Mouse (Mus musculus) hindbrain, embryonic 10.5 days (tissue): ENCODE results near the gene Invs. TPM values are rescaled to one million over a fixed set of nuclear protein-coding genes. Genes with fewer than 3 reads are reported as not detected.

Experiments used
- DNase-seq: peaks from one replicate; pipeline ENCODE4 v3.0.0-alpha.2; 2017; ENCODE audit warnings: low spot score
- H3K27ac ChIP-seq: fragments of 300-500 bp; sonication (generic); 2 replicates; pipeline ENCODE4 v1.5.1; 2016; ENCODE audit warnings: mild to moderate bottlenecking, moderate library complexity
- H3K27me3 ChIP-seq: fragments of 300-500 bp; sonication (generic); 2 replicates; pipeline ENCODE4 v1.6.1; 2016; ENCODE audit warnings: mild to moderate bottlenecking; ENCODE audit not compliant: poor library complexity, insufficient read depth, severe bottlenecking
- H3K36me3 ChIP-seq: fragments of 300-500 bp; sonication (generic); 2 replicates; pipeline ENCODE4 v1.6.1; 2016; ENCODE audit warnings: mild to moderate bottlenecking, moderate library complexity
- H3K4me1 ChIP-seq: fragments of 300-500 bp; sonication (generic); replicated peaks from 2 replicates; pipeline ENCODE4 v1.6.1; 2016; ENCODE audit warnings: mild to moderate bottlenecking
- H3K4me3 ChIP-seq: fragments of 300-500 bp; sonication (generic); 2 replicates; pipeline ENCODE4 v1.5.1; 2016; ENCODE audit warnings: mild to moderate bottlenecking, moderate library complexity
- H3K9me3 ChIP-seq: fragments of 300-500 bp; sonication (generic); 2 replicates; pipeline ENCODE4 v1.6.1; 2016; ENCODE audit warnings: mild to moderate bottlenecking, moderate library complexity
- WGBS: fragments of 180-500 bp; shearing (Covaris S2); methylation state at CpG from one replicate; pipeline ENCODE4 v1.1.7; 2016; 5-methylcytosine and 5-hydroxymethylcytosine counted together
- polyA plus RNA-seq: library from polyadenylated mRNA; unstranded; fragments of >200 nt; fragmentation: Nextera tagmentation; extraction: Ambion mirVana; gene quantifications from 2 replicates; pipeline ENCODE4 v1.2.1, GENCODE M21; 2016

Invs gene
- polyA plus RNA-seq, 1 experiment from 2014 or later, result 8.7 TPM

DNA sequence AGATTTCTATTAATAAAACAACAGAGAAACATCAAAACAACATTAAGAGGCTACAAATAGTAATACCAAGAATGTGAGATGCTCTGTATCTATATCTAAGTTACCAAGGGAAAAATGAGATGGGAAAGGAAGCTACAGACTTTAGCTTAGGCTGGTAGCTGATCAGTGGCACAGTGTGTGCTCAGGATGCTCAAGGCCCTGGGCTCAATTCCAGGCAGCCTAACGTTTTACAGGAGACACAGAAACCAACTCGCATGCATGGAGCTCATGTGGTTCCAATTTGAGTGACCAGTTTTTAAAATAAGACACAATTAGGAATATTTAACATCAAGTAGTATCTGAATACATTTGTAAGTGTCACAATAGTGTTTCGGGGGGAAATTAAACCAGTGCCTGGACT, 3.8 kb upstream of the Invs start:
- 87% methylated on average over 3 of the region's 3 CpGs for WGBS
- Histone ChIP-seq H3K36me3 (peaks cover 7% of the 10 kb centered on the region; the same call in 1 of the 2 replicates), H3K27ac (no peak overlapping the region), H3K27me3 (no peaks in the 10 kb centered on the region), H3K4me1 (peaks cover 28% of the 10 kb centered on the region), H3K9me3 (no peaks in the 10 kb centered on the region), H3K4me3 (no peak overlapping the region)
- DNase-seq, result no peak

DNA sequence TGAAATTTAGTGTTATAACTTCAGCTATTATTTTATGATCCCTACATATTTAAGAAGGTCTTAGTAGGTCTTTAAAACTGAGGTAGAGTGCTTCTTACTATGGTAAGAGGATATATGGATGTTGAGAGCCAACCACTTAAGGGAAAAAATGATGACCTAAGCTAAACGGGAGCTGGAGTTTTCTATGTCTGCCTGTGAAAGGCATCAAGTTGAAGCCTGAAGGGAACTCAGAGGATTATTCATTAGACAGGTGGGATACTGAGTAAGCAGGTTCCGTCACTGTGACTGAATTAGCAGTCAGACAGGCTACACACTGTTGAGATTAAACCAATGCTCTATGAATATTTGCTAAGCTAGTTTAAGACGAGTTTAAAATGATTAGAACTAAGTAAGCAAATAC, 2.5 kb upstream of the Invs start:
- H3K27ac ChIP-seq, result no peak overlapping the region
- no peaks in the 10 kb centered on the region for H3K9me3 ChIP-seq
- H3K36me3 ChIP-seq, result peaks cover 7% of the 10 kb centered on the region; the same call in 1 of the 2 replicates
- peaks cover 24% of the 10 kb centered on the region for H3K4me1 ChIP-seq
- H3K4me3 ChIP-seq, result no peak overlapping the region
- no peaks in the 10 kb centered on the region for H3K27me3 ChIP-seq
- 88% methylated on average over 3 of the region's 3 CpGs for WGBS
- DNase-seq, result no peak

DNA sequence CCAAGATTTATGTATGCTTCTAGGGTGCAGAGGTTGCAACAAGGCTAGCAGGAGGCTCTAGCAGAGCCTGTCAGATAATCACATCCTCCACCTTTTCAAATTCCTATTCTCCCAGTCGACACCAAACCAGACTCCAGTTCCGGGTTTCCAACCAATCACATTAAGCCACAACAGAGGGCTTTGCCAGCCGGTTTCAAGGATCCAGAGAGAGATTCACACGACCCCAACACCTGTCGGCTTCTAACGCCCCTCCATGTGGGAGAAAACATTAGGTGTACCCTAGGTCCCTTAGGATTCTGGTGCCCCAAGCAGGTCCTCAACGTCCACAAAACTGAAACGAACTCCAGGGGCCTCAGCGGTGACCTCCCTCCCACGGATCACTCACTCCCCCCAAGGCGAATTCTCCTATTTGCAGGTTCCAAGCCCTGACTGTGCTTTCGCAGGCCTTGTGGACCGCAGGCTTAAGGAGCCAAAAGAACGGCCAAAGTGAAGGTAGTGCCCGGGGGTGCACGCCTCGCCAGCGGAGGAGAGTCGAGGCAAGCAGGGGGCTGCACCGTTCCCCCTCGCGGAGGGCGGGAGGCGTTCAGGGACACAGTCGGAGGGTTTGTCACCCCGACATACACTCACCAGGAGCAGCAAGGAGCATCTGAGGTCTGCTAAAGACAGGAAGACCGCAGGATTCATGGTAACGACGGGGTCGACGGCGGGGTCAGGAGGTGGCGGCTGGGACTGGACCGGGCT, 633 bp upstream of the Invs start:
- Histone ChIP-seq H3K9me3 (no peaks in the 10 kb centered on the region), H3K36me3 (peaks cover 6% of the 10 kb centered on the region; the same call in 1 of the 2 replicates), H3K27me3 (no peaks in the 10 kb centered on the region), H3K27ac (peak overlapping the region; percentile 97), H3K4me1 (peaks cover 21% of the 10 kb centered on the region), H3K4me3 (peak overlapping the region; percentile 98)
- whole genome bisulfite sequencing, result under 1% methylated on average over 34 of the region's 34 CpGs
- DNase-seq, result no peak

DNA sequence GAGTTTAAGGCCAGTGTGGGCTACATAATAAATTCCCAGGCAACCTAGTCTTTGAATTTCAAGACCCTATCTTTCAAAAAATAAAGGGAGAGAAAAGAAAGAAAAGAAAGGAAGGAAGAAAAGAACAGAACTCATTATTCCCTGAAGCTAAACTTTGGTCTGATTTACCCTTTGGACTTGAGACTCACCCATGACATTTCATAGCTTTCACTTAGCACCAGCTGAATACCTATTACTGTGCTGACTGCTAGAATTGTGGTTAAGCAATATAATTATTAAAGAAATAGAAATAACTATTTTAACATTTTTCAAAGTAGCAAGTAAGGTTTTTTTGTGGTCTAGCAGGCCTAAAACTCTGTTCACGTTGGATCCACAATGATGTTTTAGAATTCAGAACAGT, 1.6 kb downstream of the Invs start:
- Histone ChIP-seq H3K27ac (no peak overlapping the region), H3K9me3 (no peaks in the 10 kb centered on the region), H3K4me1 (peaks cover 21% of the 10 kb centered on the region), H3K27me3 (no peaks in the 10 kb centered on the region), H3K4me3 (no peak overlapping the region), H3K36me3 (no peaks in the 10 kb centered on the region)
- DNase-seq, result no peak
- WGBS, result 96% methylated on average over 1 of the region's 1 CpGs

DNA sequence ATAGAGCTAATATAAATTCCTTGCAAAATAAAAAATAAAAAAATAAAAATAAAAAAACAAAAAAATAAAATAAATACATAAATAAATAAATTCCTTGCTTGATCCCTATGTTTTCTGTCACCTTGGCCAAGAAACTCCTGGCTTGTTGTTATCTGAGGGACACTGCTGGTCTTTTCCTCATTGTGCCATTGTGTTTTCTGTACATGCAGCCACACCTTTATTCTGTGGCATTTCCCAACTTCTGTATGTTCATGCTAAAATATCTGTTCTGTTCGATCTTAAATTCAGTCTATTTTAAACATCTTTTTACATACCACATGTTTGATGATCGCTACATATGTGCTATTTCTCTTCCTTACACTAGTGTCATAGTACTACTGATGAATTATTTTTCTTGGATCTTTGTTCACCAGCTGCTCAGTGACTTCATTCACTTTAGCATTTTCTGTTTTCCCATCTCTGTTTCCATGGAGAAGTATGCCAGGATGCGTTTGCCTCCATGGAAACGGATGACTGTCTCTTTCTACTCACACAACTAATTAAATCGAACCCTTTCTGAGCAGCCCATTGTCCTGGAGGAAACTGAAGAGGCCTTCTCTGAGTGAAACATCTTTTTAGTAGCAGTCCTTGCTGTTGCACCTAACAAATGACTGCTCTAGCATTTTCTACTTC, 7.7 kb downstream of the Invs start:
- DNase-seq, result peak; percentile 45
- peaks cover 19% of the 10 kb centered on the region for H3K4me1 ChIP-seq
- H3K27me3 ChIP-seq, result no peaks in the 10 kb centered on the region
- no peak overlapping the region for H3K4me3 ChIP-seq
- H3K36me3 ChIP-seq, result peaks cover 10% of the 10 kb centered on the region
- peaks cover 2% of the 10 kb centered on the region; the same call in 1 of the 2 replicates for H3K9me3 ChIP-seq
- WGBS, result 47% methylated on average over 5 of the region's 5 CpGs
- H3K27ac ChIP-seq, result peak overlapping the region; percentile 69

DNA sequence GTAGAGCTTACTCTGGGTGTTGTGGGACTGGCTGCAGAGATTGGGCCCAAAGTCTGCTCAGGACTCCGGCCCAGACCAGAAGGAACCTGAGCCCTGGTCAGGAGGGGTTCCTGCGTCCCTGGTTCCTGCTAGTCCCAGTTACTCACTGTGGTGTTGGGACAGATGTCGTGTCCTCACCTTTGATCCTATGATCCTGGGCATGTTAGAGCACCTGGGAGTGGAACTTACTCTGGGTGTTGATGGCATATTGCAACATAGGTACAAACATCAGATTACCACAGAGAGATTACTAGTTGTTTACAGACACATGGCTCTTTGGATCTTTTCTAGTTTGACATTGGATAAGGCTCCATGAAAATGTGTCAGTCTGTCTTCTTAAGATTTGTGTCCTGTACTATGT, 35.3 kb downstream of the Invs start:
- H3K4me3 ChIP-seq, result no peak overlapping the region
- no peaks in the 10 kb centered on the region for H3K9me3 ChIP-seq
- peaks cover 5% of the 10 kb centered on the region; the same call in 1 of the 2 replicates for H3K36me3 ChIP-seq
- 88% methylated on average over 3 of the region's 3 CpGs for WGBS
- DNase-seq, result no peak
- no peaks in the 10 kb centered on the region for H3K4me1 ChIP-seq
- no peaks in the 10 kb centered on the region for H3K27me3 ChIP-seq
- H3K27ac ChIP-seq, result no peak overlapping the region

DNA sequence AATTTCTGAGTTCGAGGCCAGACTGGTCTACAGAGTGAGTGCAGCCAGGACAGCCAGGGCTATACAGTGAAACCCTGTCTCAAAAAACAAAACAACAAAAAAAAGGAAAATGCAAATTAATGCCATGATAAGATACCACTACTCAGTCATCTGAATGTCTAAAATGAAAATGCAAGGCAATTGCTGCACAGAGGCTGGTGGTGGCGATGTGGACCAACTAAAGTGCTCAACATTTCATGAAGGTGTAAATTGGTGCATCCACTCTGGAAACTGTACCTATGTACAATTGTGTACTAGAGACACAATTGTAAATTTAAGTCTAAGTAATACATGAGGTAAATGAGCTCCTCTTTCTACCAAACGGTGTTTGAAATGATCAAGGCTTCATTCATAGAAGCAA, 36.5 kb downstream of the Invs start:
- H3K4me3 ChIP-seq, result no peak overlapping the region
- no peaks in the 10 kb centered on the region for H3K4me1 ChIP-seq
- 91% methylated on average over 3 of the region's 3 CpGs for WGBS

DNA sequence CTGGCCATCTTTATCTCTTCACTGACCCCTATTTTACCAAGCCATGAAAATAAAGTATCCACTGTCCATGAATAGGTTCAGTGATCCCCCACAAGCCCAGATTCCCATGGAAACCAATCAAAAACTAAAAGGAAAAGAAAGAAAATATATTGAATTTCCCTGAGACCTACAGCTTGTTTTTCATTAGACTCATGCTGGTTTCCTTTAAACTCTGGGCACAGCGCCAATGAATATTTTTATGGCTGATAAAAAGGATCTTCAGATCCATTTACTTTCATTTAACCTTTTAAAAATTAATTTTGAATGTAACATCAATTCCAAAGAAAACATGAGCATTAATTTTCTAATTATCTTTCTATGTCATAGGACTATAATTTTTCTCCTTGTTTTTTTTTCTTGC, 41.7 kb downstream of the Invs start:
- Histone ChIP-seq H3K36me3 (no peaks in the 10 kb centered on the region), H3K9me3 (no peaks in the 10 kb centered on the region), H3K27me3 (no peaks in the 10 kb centered on the region), H3K4me1 (no peaks in the 10 kb centered on the region), H3K4me3 (no peak overlapping the region), H3K27ac (no peak overlapping the region)
- DNase-seq, result no peak
- 78% methylated on average over 1 of the region's 1 CpGs for WGBS

More for the DNA sequence above, 36.5 kb downstream of the Invs start:
- Histone ChIP-seq H3K9me3 (no peaks in the 10 kb centered on the region), H3K27me3 (no peaks in the 10 kb centered on the region), H3K27ac (no peak overlapping the region), H3K36me3 (no peaks in the 10 kb centered on the region)
- no peak for DNase-seq

DNA sequence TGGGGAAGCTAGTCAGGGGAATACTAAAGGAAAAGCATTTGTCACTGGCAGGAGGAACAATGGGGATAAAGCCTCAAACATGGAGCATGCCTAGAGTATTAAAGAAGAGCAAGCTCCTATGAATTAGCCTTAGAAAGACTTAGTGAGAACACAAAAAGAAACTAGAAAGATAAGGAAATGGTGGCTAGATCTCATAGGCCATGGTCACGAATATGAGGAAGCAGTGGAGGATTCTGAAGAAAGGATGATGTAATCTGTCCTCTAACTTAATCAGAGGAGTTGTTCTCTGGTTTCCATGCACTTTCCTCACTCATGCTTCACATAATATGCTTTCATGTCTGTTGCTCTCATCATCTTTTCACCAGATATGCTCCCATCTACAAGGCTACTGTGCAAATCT, 42.5 kb downstream of the Invs start:
- H3K36me3 ChIP-seq, result no peaks in the 10 kb centered on the region
- no peaks in the 10 kb centered on the region for H3K4me1 ChIP-seq
- WGBS, result 78% methylated on average over 1 of the region's 1 CpGs
- H3K4me3 ChIP-seq, result no peak overlapping the region
- DNase-seq, result no peak
- no peaks in the 10 kb centered on the region for H3K9me3 ChIP-seq
- H3K27ac ChIP-seq, result no peak overlapping the region
- H3K27me3 ChIP-seq, result no peaks in the 10 kb centered on the region

DNA sequence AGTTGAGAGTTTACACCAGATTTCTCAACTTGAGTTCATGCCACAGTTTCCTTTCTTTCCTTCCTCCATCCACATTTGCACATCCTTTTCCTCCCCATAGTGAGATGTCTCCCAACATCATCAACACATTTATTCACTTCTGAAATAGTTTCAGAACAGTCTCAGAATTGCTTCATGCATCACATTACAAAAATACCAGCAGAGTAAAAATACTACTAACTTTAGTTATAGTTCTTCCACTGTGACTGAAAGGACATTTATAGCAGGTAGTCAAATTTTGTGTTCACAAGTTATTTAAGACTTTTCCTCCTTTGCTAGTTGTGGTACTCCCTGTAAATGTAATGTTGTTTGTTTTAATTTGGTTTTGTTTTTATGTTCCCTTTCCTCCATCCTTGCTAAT, 47.6 kb downstream of the Invs start:
- H3K27ac ChIP-seq, result no peak overlapping the region
- no peaks in the 10 kb centered on the region for H3K27me3 ChIP-seq
- no peak for DNase-seq
- H3K9me3 ChIP-seq, result no peaks in the 10 kb centered on the region
- no peaks in the 10 kb centered on the region for H3K4me1 ChIP-seq
- no peaks in the 10 kb centered on the region for H3K36me3 ChIP-seq
- H3K4me3 ChIP-seq, result no peak overlapping the region

DNA sequence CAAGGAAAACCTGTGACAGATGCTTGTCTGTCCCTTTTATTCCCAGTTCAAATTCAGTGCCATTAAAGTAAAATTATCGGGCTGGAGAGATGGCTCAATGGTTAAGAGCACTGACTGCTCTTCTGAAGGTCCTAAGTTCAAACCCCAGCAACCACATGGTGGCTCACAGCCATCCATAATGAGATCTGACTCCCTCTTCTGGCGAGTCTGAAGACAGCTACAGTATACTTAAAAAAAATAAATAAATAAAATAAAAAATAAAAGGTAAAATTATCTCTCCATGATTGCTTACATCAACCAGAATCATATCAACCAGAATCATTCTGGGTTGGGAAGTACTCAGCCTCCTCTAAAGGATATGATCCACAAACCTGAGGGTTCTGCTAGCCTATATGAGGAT, 48.5 kb downstream of the Invs start:
- H3K36me3 ChIP-seq, result no peaks in the 10 kb centered on the region
- no peaks in the 10 kb centered on the region for H3K27me3 ChIP-seq
- no peak overlapping the region for H3K27ac ChIP-seq
- H3K4me1 ChIP-seq, result no peaks in the 10 kb centered on the region
- DNase-seq, result no peak
- H3K4me3 ChIP-seq, result no peak overlapping the region
- WGBS, result 55% methylated on average over 2 of the region's 2 CpGs
- no peaks in the 10 kb centered on the region for H3K9me3 ChIP-seq

DNA sequence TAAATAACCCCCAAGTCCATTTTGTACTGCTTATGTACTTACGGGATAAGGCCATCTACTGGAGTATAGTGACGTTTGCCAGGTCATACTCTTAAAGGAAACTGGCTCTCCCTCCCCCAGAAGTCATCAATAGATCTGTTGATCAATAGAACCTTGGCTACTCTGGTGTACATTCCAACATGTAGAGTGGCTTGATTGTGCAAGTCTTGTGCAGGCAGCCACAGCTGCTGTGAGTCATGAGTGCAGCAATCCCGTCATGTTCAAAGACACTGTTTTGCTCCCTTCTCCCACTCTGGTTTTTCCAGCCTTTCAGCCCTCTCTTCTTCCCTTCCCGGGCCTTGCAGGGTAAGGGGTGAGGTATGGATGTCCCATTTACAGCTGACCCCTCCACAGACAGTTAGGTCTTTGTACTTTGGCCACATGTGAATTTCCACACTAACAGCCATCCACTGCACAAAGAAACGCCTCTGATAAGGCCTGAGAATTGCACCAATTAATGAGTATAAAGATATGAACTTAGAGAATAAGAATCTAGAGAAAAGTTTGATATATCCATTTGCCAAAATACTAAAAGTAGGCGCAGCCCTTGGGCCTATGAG, 53.0 kb downstream of the Invs start:
- DNase-seq, result no peak
- no peaks in the 10 kb centered on the region for H3K9me3 ChIP-seq
- H3K4me3 ChIP-seq, result no peak overlapping the region
- no peak overlapping the region for H3K27ac ChIP-seq
- no peaks in the 10 kb centered on the region for H3K36me3 ChIP-seq
- WGBS, result 81% methylated on average over 6 of the region's 6 CpGs
- H3K27me3 ChIP-seq, result peaks cover 4% of the 10 kb centered on the region; the same call in 1 of the 2 replicates
- H3K4me1 ChIP-seq, result peaks cover 10% of the 10 kb centered on the region; the same call in 1 of the 2 replicates
